Mouse (Mus musculus) testis, adult 2 months (tissue): Measurements from ENCODE around the gene Ptprd.

Experiments used
- CTCF ChIP-seq: fragments of 200-500 bp; IDR thresholded peaks from 2 replicates; pipeline ENCODE4 v1.5.1; 2012; ENCODE audit warnings: low read depth, mild to moderate bottlenecking, inconsistent platforms, low read length, moderate library complexity; ENCODE audit not compliant: control insufficient read depth, insufficient read depth, insufficient replicate concordance
- POLR2A ChIP-seq: fragments of 200-500 bp; IDR thresholded peaks from 2 replicates; pipeline ENCODE4 v1.6.1; 2012; ENCODE audit warnings: low read depth, mild to moderate bottlenecking, inconsistent platforms, low read length, moderate library complexity; ENCODE audit not compliant: control insufficient read depth

DNA sequence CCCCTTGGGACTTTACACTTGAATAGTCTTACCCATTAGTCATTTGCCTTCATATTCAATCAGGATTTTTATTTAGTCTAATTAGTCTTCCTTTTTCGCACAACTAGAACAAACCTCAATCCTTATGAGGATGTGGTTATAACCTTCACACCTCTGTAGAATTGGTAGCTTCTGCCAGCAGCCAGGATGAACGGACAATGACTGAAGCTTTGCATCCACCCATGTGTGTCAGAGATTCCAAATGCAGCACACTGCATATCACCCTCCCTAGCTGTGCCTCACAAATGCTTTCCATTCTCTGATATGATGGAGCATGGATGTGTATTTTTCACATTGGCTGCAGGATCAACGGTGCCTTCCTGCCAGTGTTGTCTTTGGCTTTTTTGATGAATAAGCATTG, 1898.0 kb downstream of the Ptprd start:
- TF ChIP-seq POLR2A = no peak
- TF ChIP-seq CTCF = no peak
